Mouse (Mus musculus) lung, embryonic 16.5 days (tissue): Measurements from ENCODE around the gene Ola1. TPM values are rescaled to one million over a fixed set of nuclear protein-coding genes. Genes with fewer than 3 reads are reported as not detected.

Experiments used
- ATAC-seq: fragments of 200-750 bp; cut with Nextera tagmentation; 2 replicates; pipeline ENCODE4 v1.8.0; 2017; ENCODE audit warnings: low read depth, mild to moderate bottlenecking, moderate library complexity
- H3K27ac ChIP-seq: fragments of 300-500 bp; sonication (generic); 2 replicates; pipeline ENCODE4 v1.5.1; 2014; ENCODE audit warnings: mild to moderate bottlenecking, control low read depth, low read length
- H3K27me3 ChIP-seq: fragments of 300-500 bp; sonication (generic); 2 replicates; pipeline ENCODE4 v1.6.1; 2014; ENCODE audit warnings: low read depth, low read length, mixed read lengths; ENCODE audit not compliant: control insufficient read depth, insufficient read depth
- H3K36me3 ChIP-seq: fragments of 300-500 bp; sonication (generic); 2 replicates; pipeline ENCODE4 v1.6.1; 2014; ENCODE audit warnings: low read length; ENCODE audit not compliant: control insufficient read depth, insufficient read depth
- H3K4me1 ChIP-seq: fragments of 300-500 bp; sonication (generic); replicated peaks from 2 replicates; pipeline ENCODE4 v1.6.1; 2014; ENCODE audit warnings: low read length, mixed read lengths; ENCODE audit not compliant: control insufficient read depth, insufficient read depth
- H3K4me2 ChIP-seq: fragments of 300-500 bp; sonication (generic); 2 replicates; pipeline ENCODE4 v1.6.1; 2014; ENCODE audit warnings: low read depth, low read length, control low read depth
- H3K4me3 ChIP-seq: fragments of 300-500 bp; sonication (generic); 2 replicates; pipeline ENCODE4 v1.5.1; 2014; ENCODE audit warnings: mild to moderate bottlenecking, low read length, control low read depth
- H3K9ac ChIP-seq: fragments of 300-500 bp; sonication (generic); 2 replicates; pipeline ENCODE4 v1.6.1; 2014; ENCODE audit warnings: low read length, control low read depth
- H3K9me3 ChIP-seq: fragments of 300-500 bp; sonication (generic); 2 replicates; pipeline ENCODE4 v1.6.1; 2016; ENCODE audit warnings: low read length; ENCODE audit not compliant: control insufficient read depth
- WGBS: fragments of 180-500 bp; shearing (Covaris S2); extraction: QIAGEN DNeasy Blood & Tissue Kit; methylation state at CpG from one replicate; pipeline ENCODE4 v1.1.7; 2014; 5-methylcytosine and 5-hydroxymethylcytosine counted together
- polyA plus RNA-seq: library from polyadenylated mRNA; unstranded; fragments of >200 nt; fragmentation: Nextera tagmentation; extraction: Ambion mirVana; gene quantifications from 2 replicates; pipeline ENCODE4 v1.2.1, GENCODE M21; 2015

The Ola1 gene
- polyA plus RNA-seq, 1 experiment from 2014 or later: 71.8 TPM

DNA sequence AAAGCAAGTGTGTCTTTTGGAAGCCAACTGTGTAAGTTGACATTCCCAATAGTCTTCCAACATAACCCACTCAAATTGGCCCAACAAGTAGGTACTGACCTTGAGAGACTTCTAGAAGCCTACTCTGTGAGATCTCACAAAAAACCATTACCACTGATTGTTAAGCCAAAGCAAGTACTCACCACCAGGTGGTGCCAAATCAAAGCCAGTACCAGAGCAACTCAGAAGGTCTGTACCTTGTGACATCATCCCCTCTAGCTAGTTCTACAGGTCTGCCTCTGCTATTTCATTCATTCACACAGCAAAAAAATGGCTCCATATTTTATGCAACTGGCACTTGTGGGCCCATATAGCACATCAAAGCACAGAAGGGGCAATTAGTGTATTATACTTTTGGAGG, 51.6 kb downstream of the Ola1 start:
- H3K36me3 ChIP-seq: no peaks in the 10 kb centered on the region
- ATAC-seq: no peak
- no peak overlapping the region for H3K4me3 ChIP-seq
- no peak overlapping the region for H3K4me2 ChIP-seq
- no peaks in the 10 kb centered on the region for H3K27me3 ChIP-seq
- H3K27ac ChIP-seq: no peak overlapping the region
- no peaks in the 10 kb centered on the region for H3K4me1 ChIP-seq
- H3K9ac ChIP-seq: no peak overlapping the region
- 0 out of 2 replicates have a peak, but pooled peaks cover 2% of the 10 kb centered on the region for H3K9me3 ChIP-seq

- H3K4me3 ChIP-seq: no peak overlapping the region
- H3K4me1 ChIP-seq: no peaks in the 10 kb centered on the region
- H3K9me3 ChIP-seq: 0 out of 2 replicates have a peak, but pooled peaks cover 2% of the 10 kb centered on the region
- WGBS: 51% methylated on average over 1 of the region's 1 CpGs
- ATAC-seq: no peak
- no peak overlapping the region for H3K9ac ChIP-seq
- H3K4me2 ChIP-seq: no peak overlapping the region
- no peaks in the 10 kb centered on the region for H3K36me3 ChIP-seq
- H3K27ac ChIP-seq: no peak overlapping the region
- H3K27me3 ChIP-seq: no peaks in the 10 kb centered on the region
These were observed 54.1 kb downstream of the Ola1 start for GRCm38 (mm10) chr2:73164666-73165065.

DNA sequence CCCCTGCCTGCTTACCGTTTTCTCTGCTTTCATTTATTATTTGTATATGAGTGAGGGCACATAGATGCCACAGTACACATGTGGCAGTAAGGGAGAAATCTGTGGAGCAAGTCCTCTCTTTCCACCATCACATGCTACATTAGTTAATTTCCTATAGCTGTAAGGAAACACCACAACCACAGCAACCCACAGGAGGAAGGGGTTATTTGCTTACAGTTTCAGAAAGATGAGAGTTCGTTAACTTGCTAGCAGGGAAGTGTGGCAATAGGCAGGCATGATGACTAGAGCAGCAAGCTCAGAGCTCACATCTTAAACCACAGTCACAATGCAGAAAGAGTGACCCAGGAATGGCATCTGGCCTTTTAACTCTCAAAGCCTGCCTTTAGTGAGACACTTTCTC, 58.0 kb downstream of the Ola1 start:
- ATAC-seq: no peak
- H3K27ac ChIP-seq: no peak overlapping the region
- H3K4me1 ChIP-seq: no peaks in the 10 kb centered on the region
- no peak overlapping the region for H3K9ac ChIP-seq
- H3K4me3 ChIP-seq: no peak overlapping the region
- H3K27me3 ChIP-seq: no peaks in the 10 kb centered on the region
- H3K4me2 ChIP-seq: no peak overlapping the region
- 0 out of 2 replicates have a peak, but pooled peaks cover 2% of the 10 kb centered on the region for H3K9me3 ChIP-seq
- WGBS: 76% methylated on average over 2 of the region's 2 CpGs
- 0 out of 2 replicates have a peak, but pooled peaks cover 2% of the 10 kb centered on the region for H3K36me3 ChIP-seq

DNA sequence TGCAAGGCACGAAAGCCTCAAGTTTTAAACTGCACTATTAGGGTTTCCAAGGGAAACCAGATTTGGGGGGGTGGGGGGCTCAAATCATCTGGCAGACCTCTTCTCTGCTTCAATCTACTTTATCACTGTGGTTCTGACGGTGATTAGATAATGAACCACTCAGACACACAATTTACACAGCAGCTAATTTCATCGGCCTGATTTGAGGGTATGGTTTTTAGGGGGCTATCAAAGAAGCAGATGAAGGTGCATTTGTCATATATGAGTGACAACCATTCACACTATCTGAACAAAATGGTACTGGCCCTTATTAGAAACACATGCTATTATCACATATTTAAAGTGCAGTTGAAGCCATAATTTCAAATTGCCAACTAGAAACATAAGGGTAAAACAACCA, 61.5 kb downstream of the Ola1 start:
- Histone ChIP-seq H3K4me3 (no peak overlapping the region), H3K36me3 (peaks cover 5% of the 10 kb centered on the region; the same call in 1 of the 2 replicates), H3K4me1 (no peaks in the 10 kb centered on the region), H3K9ac (no peak overlapping the region), H3K27me3 (no peaks in the 10 kb centered on the region), H3K27ac (no peak overlapping the region), H3K9me3 (no peaks in the 10 kb centered on the region), H3K4me2 (no peak overlapping the region)
- WGBS: 87% methylated on average over 3 of the region's 3 CpGs
- no peak for ATAC-seq

- Histone ChIP-seq H3K27me3 (no peaks in the 10 kb centered on the region), H3K9ac (no peak overlapping the region), H3K4me1 (no peaks in the 10 kb centered on the region), H3K9me3 (no peaks in the 10 kb centered on the region), H3K27ac (no peak overlapping the region), H3K36me3 (peaks cover 3% of the 10 kb centered on the region; the same call in 1 of the 2 replicates), H3K4me2 (no peak overlapping the region), H3K4me3 (no peak overlapping the region)
- no peak for ATAC-seq
- WGBS: 32% methylated on average over 3 of the region's 3 CpGs
These were observed 68.2 kb downstream of the Ola1 start for GRCm38 (mm10) chr2:73150526-73150925.

- no peak overlapping the region for H3K27ac ChIP-seq
- H3K9ac ChIP-seq: no peak overlapping the region
- ATAC-seq: no peak
- no peak overlapping the region for H3K4me3 ChIP-seq
- WGBS: 66% methylated on average over 2 of the region's 2 CpGs
- no peaks in the 10 kb centered on the region for H3K9me3 ChIP-seq
- H3K4me2 ChIP-seq: no peak overlapping the region
- H3K4me1 ChIP-seq: no peaks in the 10 kb centered on the region; the same call in 1 of the 2 replicates
- no peaks in the 10 kb centered on the region for H3K36me3 ChIP-seq
- no peaks in the 10 kb centered on the region for H3K27me3 ChIP-seq
These were observed 72.6 kb downstream of the Ola1 start for GRCm38 (mm10) chr2:73146111-73146510.

GRCm38 (mm10) chr2:73143732-73144131, 75.0 kb downstream of the Ola1 start:
- H3K4me2 ChIP-seq: no peak overlapping the region
- ATAC-seq: no peak
- 68% methylated on average over 2 of the region's 2 CpGs for WGBS

DNA sequence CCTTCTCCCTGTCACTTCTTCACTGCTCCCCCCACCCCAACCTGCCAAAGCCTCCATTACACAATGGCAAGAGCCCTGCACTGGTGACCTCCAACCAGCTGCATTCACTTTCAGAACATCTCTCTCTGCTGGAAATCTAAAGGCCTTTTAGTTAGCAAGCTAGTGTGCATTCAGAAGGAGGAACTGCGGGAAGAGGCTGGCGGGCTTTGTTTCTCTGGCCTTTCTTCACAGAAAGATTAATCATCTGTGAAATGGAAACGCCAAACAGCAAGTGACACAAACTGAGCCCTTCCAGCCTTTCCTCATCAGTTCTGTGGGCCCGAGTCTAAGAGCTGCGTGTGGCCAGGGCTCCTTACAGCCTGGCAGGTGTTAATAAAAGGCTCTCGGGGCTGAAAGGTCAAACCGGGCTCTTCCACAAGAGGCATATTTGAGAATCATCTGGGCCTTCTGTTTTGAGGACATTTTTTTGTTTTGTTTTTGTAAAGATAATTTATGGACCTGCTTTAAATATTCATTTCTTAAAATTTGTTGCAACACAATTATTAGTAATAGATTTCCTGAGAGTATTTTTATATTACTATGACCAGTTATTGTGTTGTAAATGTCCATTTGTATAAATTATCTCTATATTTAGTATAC, 75.8 kb downstream of the Ola1 start:
- Histone ChIP-seq H3K36me3 (no peaks in the 10 kb centered on the region), H3K9ac (no peak overlapping the region), H3K27ac (no peak overlapping the region), H3K4me1 (no peaks in the 10 kb centered on the region; the same call in 1 of the 2 replicates), H3K4me3 (no peak overlapping the region), H3K4me2 (no peak overlapping the region), H3K9me3 (no peaks in the 10 kb centered on the region), H3K27me3 (no peaks in the 10 kb centered on the region)
- no peak; the same call in 1 of the 2 replicates for ATAC-seq
- 23% methylated on average over 7 of the region's 7 CpGs for WGBS

More at GRCm38 (mm10) chr2:73143732-73144131, 75.0 kb downstream of the Ola1 start:
- Histone ChIP-seq H3K9ac (no peak overlapping the region), H3K4me1 (no peaks in the 10 kb centered on the region; the same call in 1 of the 2 replicates), H3K27me3 (no peaks in the 10 kb centered on the region), H3K36me3 (no peaks in the 10 kb centered on the region), H3K27ac (no peak overlapping the region), H3K4me3 (no peak overlapping the region), H3K9me3 (no peaks in the 10 kb centered on the region)

- no peak overlapping the region for H3K4me3 ChIP-seq
These were observed 85.8 kb downstream of the Ola1 start for GRCm38 (mm10) chr2:73132897-73133296.

More at GRCm38 (mm10) chr2:73132897-73133296, 85.8 kb downstream of the Ola1 start:
- no peaks in the 10 kb centered on the region for H3K36me3 ChIP-seq
- no peaks in the 10 kb centered on the region for H3K27me3 ChIP-seq
- no peaks in the 10 kb centered on the region for H3K9me3 ChIP-seq
- no peaks in the 10 kb centered on the region for H3K4me1 ChIP-seq
- no peak overlapping the region for H3K9ac ChIP-seq
- H3K27ac ChIP-seq: no peak overlapping the region
- 85% methylated on average over 2 of the region's 2 CpGs for WGBS
- no peak overlapping the region for H3K4me2 ChIP-seq
- ATAC-seq: no peak
